Mouse (Mus musculus) heart, adult 2 months (tissue): ENCODE data around the gene Znhit3. TPM values are rescaled to one million over a fixed set of nuclear protein-coding genes. Genes with fewer than 3 reads are reported as not detected.

Experiments used
- DNase-seq, 2 experiments: peaks; one replicate each; pipeline ENCODE4 v3.0.0; 2021
- H3K27ac ChIP-seq: fragments of 200-600 bp; 2 replicates; pipeline ENCODE4 v1.8.1; 2022
- H3K27me3 ChIP-seq: fragments of 200-500 bp; 2 replicates; pipeline ENCODE4 v1.6.1; 2012; ENCODE audit warnings: mild to moderate bottlenecking, low read length, inconsistent platforms, mixed read lengths; ENCODE audit not compliant: control insufficient read depth, insufficient read depth
- H3K36me3 ChIP-seq: fragments of 200-500 bp; 2 replicates; pipeline ENCODE4 v1.6.1; 2012; ENCODE audit warnings: low read length, inconsistent platforms; ENCODE audit not compliant: control insufficient read depth, insufficient read depth
- H3K4me1 ChIP-seq: fragments of 200-500 bp; 2 replicates; pipeline ENCODE4 v1.6.1; 2011; ENCODE audit warnings: low read length; ENCODE audit not compliant: control insufficient read depth, insufficient read depth
- H3K4me3 ChIP-seq: fragments of 200-600 bp; 2 replicates; pipeline ENCODE4 v1.8.1; 2022
- H3K79me2 ChIP-seq: fragments of 200-500 bp; replicated peaks from 2 replicates; pipeline ENCODE4 v1.6.1; 2012; ENCODE audit warnings: mild to moderate bottlenecking, inconsistent platforms, low read length, moderate library complexity, mixed read lengths; ENCODE audit not compliant: control insufficient read depth, insufficient read depth
- H3K9ac ChIP-seq: fragments of 200-500 bp; 2 replicates; pipeline ENCODE4 v1.6.1; 2012; ENCODE audit warnings: low read depth, mild to moderate bottlenecking, control low read depth, inconsistent platforms, low read length, mixed read lengths
- CTCF ChIP-seq: fragments of 200-600 bp; IDR thresholded peaks from 2 replicates; pipeline ENCODE4 v1.8.1; 2022; ENCODE audit warnings: antibody characterized with exemption, mild to moderate bottlenecking, moderate library complexity
- EP300 ChIP-seq: fragments of 200-500 bp; IDR thresholded peaks from 2 replicates; pipeline ENCODE4 v1.6.1; 2011; ENCODE audit warnings: low read depth, low read length, control low read depth; ENCODE audit not compliant: insufficient read depth
- POLR2A ChIP-seq: fragments of 200-500 bp; IDR thresholded peaks from 2 replicates; pipeline ENCODE4 v1.6.1; 2011; ENCODE audit warnings: mild to moderate bottlenecking, low read depth, low read length, control low read depth; ENCODE audit not compliant: insufficient read depth
- WGBS: fragments of 180-500 bp; shearing (Covaris S2); methylation state at CpG from one replicate; pipeline ENCODE4 v1.1.7; 2018; 5-methylcytosine and 5-hydroxymethylcytosine counted together
- intact Hi-C: fragments of 180-260 bp; cut with DNase I; formaldehyde crosslinking; loops from one replicate; pipeline ENCODE4 v1.15.1; 2025
- polyA plus RNA-seq: library from polyadenylated mRNA; depleted of rRNA; stranded (reverse); fragments of >200 nt; gene quantifications from 2 replicates; pipeline ENCODE4 v1.2.3, GENCODE M21; 2012
- total RNA-seq, 2 experiments: library from RNA; stranded (reverse); gene quantifications; 2 replicates each; pipeline ENCODE4 v1.2.3; 2021

The Znhit3 gene
- total and polyA plus RNA-seq, 3 experiments: 8.7 to 11.6 (median 8.8) TPM

DNA sequence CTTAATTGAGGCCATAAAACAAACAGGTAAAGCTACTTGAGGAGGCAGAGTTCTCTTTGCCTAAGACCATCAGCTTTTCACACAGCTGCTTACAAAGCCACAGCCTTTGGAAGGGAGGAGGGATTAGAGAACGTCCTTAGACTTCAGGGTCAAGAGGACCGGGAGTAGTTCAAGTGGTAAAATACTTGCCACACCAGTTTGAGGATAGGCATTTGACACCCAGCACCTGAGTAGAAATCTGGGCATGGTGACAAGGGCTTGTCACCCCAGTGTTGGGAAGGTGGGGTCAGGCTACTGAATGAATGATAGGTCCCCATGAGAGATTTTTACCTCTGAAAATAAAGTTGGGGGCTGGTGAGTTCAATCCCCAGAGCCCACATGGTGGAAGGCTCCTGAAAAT, 36.4 kb upstream of the Znhit3 start:
- no peak for DNase-seq
- WGBS: 51% methylated on average over 2 of the region's 2 CpGs
- Histone ChIP-seq H3K79me2 (no peaks in the 10 kb centered on the region), H3K9ac (no peak overlapping the region), H3K4me3 (no peak overlapping the region), H3K36me3 (no peaks in the 10 kb centered on the region), H3K27ac (no peak overlapping the region), H3K4me1 (no peaks in the 10 kb centered on the region), H3K27me3 (no peaks in the 10 kb centered on the region)
- intact Hi-C loops: no loop called here
- TF ChIP-seq EP300 (no peak), CTCF (no peak), POLR2A (no peak)

- Histone ChIP-seq H3K4me3 (no peak overlapping the region), H3K79me2 (no peaks in the 10 kb centered on the region), H3K4me1 (no peaks in the 10 kb centered on the region), H3K27ac (no peak overlapping the region), H3K27me3 (peaks cover 3% of the 10 kb centered on the region; the same call in 1 of the 2 replicates), H3K36me3 (no peaks in the 10 kb centered on the region), H3K9ac (no peak overlapping the region)
- TF ChIP-seq EP300 (no peak), CTCF (no peak), POLR2A (no peak)
- no peak for DNase-seq
- intact Hi-C loops: no loop called here
- WGBS: 33% methylated on average over 3 of the region's 3 CpGs
These were observed 32.4 kb upstream of the Znhit3 start for GRCm38 (mm10) chr11:84948526-84948925.

DNA sequence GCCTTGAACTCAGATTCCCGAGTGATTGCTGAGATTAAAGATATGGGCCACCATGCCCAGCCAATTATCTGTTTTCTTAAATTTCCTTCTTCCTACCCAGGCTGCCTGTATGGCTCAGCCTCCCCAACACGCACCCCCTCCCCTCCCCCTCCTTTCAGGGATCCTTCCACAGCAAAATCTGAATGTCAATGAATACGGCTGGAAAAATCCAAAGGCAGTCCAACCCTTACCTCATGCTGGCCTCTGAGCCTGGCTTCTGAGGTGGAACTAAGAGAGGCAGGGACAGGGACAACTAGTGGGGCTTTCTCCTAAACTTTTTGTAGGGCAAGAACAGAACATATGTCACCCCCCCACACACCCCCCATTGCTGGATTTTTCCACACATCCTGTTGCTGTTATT, 31.9 kb upstream of the Znhit3 start:
- no peaks in the 10 kb centered on the region for H3K79me2 ChIP-seq
- no peaks in the 10 kb centered on the region for H3K36me3 ChIP-seq
- peaks cover 3% of the 10 kb centered on the region; the same call in 1 of the 2 replicates for H3K27me3 ChIP-seq
- DNase-seq: no peak
- H3K4me3 ChIP-seq: no peak overlapping the region
- TF ChIP-seq EP300 (no peak), CTCF (no peak), POLR2A (no peak)
- H3K9ac ChIP-seq: no peak overlapping the region
- no peaks in the 10 kb centered on the region for H3K4me1 ChIP-seq
- intact Hi-C loops: no loop called here
- no peak overlapping the region for H3K27ac ChIP-seq
- 44% methylated on average over 3 of the region's 3 CpGs for WGBS

DNA sequence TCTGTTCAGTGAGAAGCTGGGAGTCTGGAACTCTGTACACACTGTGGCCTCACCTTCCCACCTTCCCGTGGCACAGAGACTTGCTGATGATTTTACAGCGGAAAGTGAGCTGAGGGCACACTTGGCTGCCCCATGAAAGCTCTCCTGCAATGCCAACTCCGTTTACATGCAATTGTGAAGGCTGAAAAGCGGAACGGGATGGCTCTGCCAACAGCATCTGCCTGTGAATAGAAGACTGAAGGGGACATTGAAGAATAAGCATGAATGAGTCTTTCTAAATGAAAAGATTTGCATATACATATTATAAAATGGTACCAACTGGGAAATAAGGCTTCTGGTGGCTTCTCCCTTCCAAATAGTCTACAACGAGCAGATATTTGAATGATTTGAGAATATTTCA, 31.0 kb upstream of the Znhit3 start:
- intact Hi-C loops: no loop called here

GRCm38 (mm10) chr11:84945841-84946240, 29.7 kb upstream of the Znhit3 start:
- Histone ChIP-seq H3K4me1 (no peaks in the 10 kb centered on the region), H3K4me3 (no peak overlapping the region), H3K36me3 (no peaks in the 10 kb centered on the region), H3K27ac (no peak overlapping the region), H3K27me3 (peaks cover 3% of the 10 kb centered on the region; the same call in 1 of the 2 replicates), H3K9ac (no peak overlapping the region), H3K79me2 (no peaks in the 10 kb centered on the region)
- DNase-seq: no peak
- WGBS: 50% methylated on average over 3 of the region's 3 CpGs
- TF ChIP-seq POLR2A (no peak), CTCF (no peak), EP300 (no peak)
- intact Hi-C loops: no loop called here

More for the DNA sequence above, 31.0 kb upstream of the Znhit3 start:
- Histone ChIP-seq H3K27ac (no peak overlapping the region), H3K4me1 (no peaks in the 10 kb centered on the region), H3K4me3 (no peak overlapping the region), H3K27me3 (peaks cover 3% of the 10 kb centered on the region; the same call in 1 of the 2 replicates), H3K9ac (no peak overlapping the region), H3K79me2 (no peaks in the 10 kb centered on the region), H3K36me3 (no peaks in the 10 kb centered on the region)
- no peak for TF ChIP-seq CTCF
- no peak for TF ChIP-seq EP300
- TF ChIP-seq POLR2A: no peak
- 73% methylated on average over 6 of the region's 6 CpGs for WGBS
- DNase-seq: no peak

DNA sequence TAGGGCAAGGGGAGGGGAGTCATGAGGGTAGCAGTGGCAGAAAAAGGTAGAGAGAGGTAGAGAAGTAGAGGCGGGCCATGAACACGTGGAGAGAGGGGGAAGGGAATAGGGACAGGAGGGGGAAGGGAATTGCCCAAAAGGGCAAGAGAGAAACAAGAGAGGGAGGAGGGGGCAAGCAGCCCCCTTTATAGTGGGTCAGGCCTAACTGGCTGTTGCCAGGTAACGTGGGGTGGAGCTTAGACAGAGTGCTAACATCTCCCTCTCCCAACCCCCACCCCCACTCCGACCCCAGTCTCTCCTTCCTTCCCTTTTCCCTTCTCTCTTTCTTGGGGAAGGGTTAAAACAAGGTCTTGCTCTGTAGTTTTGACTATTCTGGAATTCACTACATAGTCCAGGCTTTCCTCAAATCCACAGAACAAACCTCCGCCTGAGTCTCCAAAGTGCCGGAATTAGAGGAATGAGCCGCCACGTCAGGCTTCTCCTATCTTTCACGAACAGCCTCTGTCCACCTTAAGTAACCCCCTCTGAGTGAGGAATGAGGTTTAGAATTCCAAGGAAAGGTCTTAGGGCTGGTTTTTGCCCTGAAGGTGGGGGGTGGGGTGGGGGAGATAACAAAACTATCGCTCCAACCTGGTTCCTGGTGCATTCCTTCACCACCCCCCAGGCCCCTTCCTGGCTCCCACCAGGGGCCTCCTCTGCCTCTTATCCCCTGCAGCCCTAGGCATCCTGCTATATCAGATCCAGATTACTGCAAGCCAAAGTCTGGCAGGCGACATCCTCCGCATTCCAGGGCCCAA, 28.7 kb upstream of the Znhit3 start:
- H3K36me3 ChIP-seq: no peaks in the 10 kb centered on the region
- TF ChIP-seq POLR2A: no peak
- TF ChIP-seq CTCF: no peak
- TF ChIP-seq EP300: no peak
- no peak for DNase-seq
- H3K9ac ChIP-seq: no peak overlapping the region
- no peak overlapping the region for H3K27ac ChIP-seq
- intact Hi-C loops: no loop called here
- peaks cover 3% of the 10 kb centered on the region; the same call in 1 of the 2 replicates for H3K27me3 ChIP-seq
- no peak overlapping the region for H3K4me3 ChIP-seq
- WGBS: 6% methylated on average over 12 of the region's 12 CpGs
- H3K4me1 ChIP-seq: no peaks in the 10 kb centered on the region
- H3K79me2 ChIP-seq: no peaks in the 10 kb centered on the region
